In genomic region chr5:12541268-12541667, GRCm38 (mm10) we compare ENCODE assay signal across 9 mouse cellular contexts.
DNase-seq lines count a peak whose midpoint lies in the region; ATAC-seq and TF ChIP-seq lines count a peak whose summit lies in the region.
"Had no signal": no experiment of that assay in that cellular context is flagged by ENCODE, and none has a peak within 500 bp of the region (broad histone marks: within the 10 kb centered on the region; RNA-seq: fewer than 3 reads in every experiment).

No protein-coding gene starts in this region.

- WGBS in hindbrain, postnatal 0 days: 24% methylated on average over 2 of the region's 2 CpGs

- H3K4me1 ChIP-seq in ES-E14 (ENCODE audit: control insufficient read depth in 2 of 2, insufficient read depth in 2 of 2, low read length in 2 of 2, poor library complexity in 1 of 2): no peaks in the 10 kb centered on the region
- H3K4me1 ChIP-seq in hindbrain, postnatal 0 days (ENCODE audit: insufficient read depth, low read length): no peaks in the 10 kb centered on the region

- no peak overlapping the region for H3K4me3 ChIP-seq in ES-E14 (ENCODE audit: insufficient read depth in 1 of 2, low read depth in 1 of 2, low read length in 2 of 2, poor library complexity in 1 of 2, severe bottlenecking in 1 of 2)
- H3K4me3 ChIP-seq in hindbrain, postnatal 0 days (ENCODE audit: low read length): no peak overlapping the region

- H3K4me2 ChIP-seq in hindbrain, postnatal 0 days (ENCODE audit: low read depth, low read length): no peak overlapping the region

- H3K9ac ChIP-seq in ES-E14 (ENCODE audit: insufficient read depth, low read depth, low read length, poor library complexity, severe bottlenecking): no peak overlapping the region
- no peak overlapping the region for H3K9ac ChIP-seq in hindbrain, postnatal 0 days (replicated peaks; ENCODE audit: low read length)

- H3K9me3 ChIP-seq in ES-E14 (ENCODE audit: control insufficient read depth, insufficient read depth, low read depth, low read length): no peaks in the 10 kb centered on the region
- no peaks in the 10 kb centered on the region for H3K9me3 ChIP-seq in hindbrain, postnatal 0 days (ENCODE audit: low read length)

- H3K36me3 ChIP-seq in ES-E14 (ENCODE audit: control insufficient read depth, insufficient read depth, low read length, poor library complexity, severe bottlenecking): no peaks in the 10 kb centered on the region
- no peaks in the 10 kb centered on the region for H3K36me3 ChIP-seq in hindbrain, postnatal 0 days (ENCODE audit: insufficient read depth, low read length)

- ATAC-seq in hindbrain, postnatal 0 days: no peak

- no peaks in the 10 kb centered on the region for H3K27me3 ChIP-seq in hindbrain, postnatal 0 days (ENCODE audit: insufficient read depth, low read length)

- DNase-seq in cerebellum, adult 9-10 months: peak; percentile 9
- DNase-seq in cerebellum, adult 9-11 months: no peak
- peak; percentile 23 to 31 for DNase-seq in kidney, postnatal 36 days
- DNase-seq in kidney, adult 8-10 months: no peak
- peak; percentile 64 for DNase-seq in ES-E14 (ENCODE audit: low read depth, low spot score)
- peak; percentile 87 for DNase-seq in hindbrain, postnatal 0 days (ENCODE audit: low spot score)
- DNase-seq in thymus, postnatal 14 days: no peak
- no peak for DNase-seq in lung, adult 18-20 months
- DNase-seq: cerebellum, adult 11-12 months had no signal

- in situ Hi-C loops in ES-E14 (cut with MboI; ENCODE audit: low sequenced_read_pairs in 2 of 2, unreplicated experiment in 2 of 2): loop anchor here in 1 of 2 experiments (25.0 kb wide), 1 partner anchor 504 kb away; no protein-coding TSS in a partner anchor

- H3K27ac ChIP-seq in ES-E14 (ENCODE audit: insufficient read depth, low read depth, low read length, poor library complexity, severe bottlenecking): no peak overlapping the region
- no peak overlapping the region for H3K27ac ChIP-seq in hindbrain, postnatal 0 days

- TF ChIP-seq CTCF in hindbrain, postnatal 0 days (IDR thresholded peaks at IDR 0.05; ENCODE audit: low read depth): peak; percentile 73

TF ChIP-seq in ES-E14, 5 proteins besides CTCF, POLR2A, EP300 and RAD21:
- TF ChIP-seq ZC3H11A (IDR thresholded peaks at IDR 0.05; ENCODE audit: borderline replicate concordance, low read depth, low read length) (peak; percentile 70), HCFC1 (IDR thresholded peaks at IDR 0.05; ENCODE audit: borderline replicate concordance, insufficient read depth, low read length) (no peak)
TF ChIP-seq in ES-E14: peak in this region for 1.

Comparison
In these comparisons a context has a peak if more than half of its experiments do, and no peak if none do; other contexts are left out.
1. DNase-seq: peak in cerebellum, adult 9-10 months (single experiment), kidney, postnatal 36 days (2 of 2), ES-E14 (single experiment) and hindbrain, postnatal 0 days (single experiment); none in cerebellum, adult 9-11 months (single experiment), kidney, adult 8-10 months (0 of 2), thymus, postnatal 14 days (single experiment) and lung, adult 18-20 months (0 of 2).